Mouse (Mus musculus) neural tube, embryonic 12.5 days (tissue): Measurements from ENCODE around the gene Adamtsl2. TPM values are rescaled to one million over a fixed set of nuclear protein-coding genes. Genes with fewer than 3 reads are reported as not detected.

Source experiments
- ATAC-seq: fragments of 200-750 bp; cut with Nextera tagmentation; 2 replicates; pipeline ENCODE4 v1.8.0; 2017; ENCODE audit warnings: low read depth, mild to moderate bottlenecking, moderate TSS enrichment, moderate library complexity; ENCODE audit not compliant: low FRiP score
- H3K27ac ChIP-seq: fragments of 300-500 bp; sonication (generic); 2 replicates; pipeline ENCODE4 v1.5.1; 2016
- H3K27me3 ChIP-seq: fragments of 300-500 bp; sonication (generic); replicated peaks from 2 replicates; pipeline ENCODE4 v1.6.1; 2016; ENCODE audit warnings: mild to moderate bottlenecking
- H3K36me3 ChIP-seq: fragments of 300-500 bp; sonication (generic); 2 replicates; pipeline ENCODE4 v1.6.1; 2016; ENCODE audit warnings: mild to moderate bottlenecking
- H3K4me1 ChIP-seq: fragments of 300-500 bp; sonication (generic); 2 replicates; pipeline ENCODE4 v1.6.1; 2016
- H3K4me2 ChIP-seq: fragments of 300-500 bp; sonication (generic); replicated peaks from 2 replicates; pipeline ENCODE4 v1.6.1; 2016; ENCODE audit warnings: mild to moderate bottlenecking
- H3K4me3 ChIP-seq: fragments of 300-500 bp; sonication (generic); 2 replicates; pipeline ENCODE4 v1.5.1; 2016
- H3K9ac ChIP-seq: fragments of 300-500 bp; sonication (generic); 2 replicates; pipeline ENCODE4 v1.6.1; 2016; ENCODE audit warnings: mild to moderate bottlenecking
- H3K9me3 ChIP-seq: fragments of 300-500 bp; sonication (generic); 2 replicates; pipeline ENCODE4 v1.6.1; 2016; ENCODE audit warnings: mild to moderate bottlenecking
- WGBS: fragments of 180-500 bp; shearing (Covaris S2); methylation state at CpG from one replicate; pipeline ENCODE4 v1.1.7; 2016; 5-methylcytosine and 5-hydroxymethylcytosine counted together
- polyA plus RNA-seq: library from polyadenylated mRNA; unstranded; fragments of >200 nt; fragmentation: Nextera tagmentation; extraction: Ambion mirVana; gene quantifications from 2 replicates; pipeline ENCODE4 v1.2.1, GENCODE M21; 2016

Adamtsl2 gene
- 6.4 and 9.3 TPM in 2 replicates for polyA plus RNA-seq

DNA sequence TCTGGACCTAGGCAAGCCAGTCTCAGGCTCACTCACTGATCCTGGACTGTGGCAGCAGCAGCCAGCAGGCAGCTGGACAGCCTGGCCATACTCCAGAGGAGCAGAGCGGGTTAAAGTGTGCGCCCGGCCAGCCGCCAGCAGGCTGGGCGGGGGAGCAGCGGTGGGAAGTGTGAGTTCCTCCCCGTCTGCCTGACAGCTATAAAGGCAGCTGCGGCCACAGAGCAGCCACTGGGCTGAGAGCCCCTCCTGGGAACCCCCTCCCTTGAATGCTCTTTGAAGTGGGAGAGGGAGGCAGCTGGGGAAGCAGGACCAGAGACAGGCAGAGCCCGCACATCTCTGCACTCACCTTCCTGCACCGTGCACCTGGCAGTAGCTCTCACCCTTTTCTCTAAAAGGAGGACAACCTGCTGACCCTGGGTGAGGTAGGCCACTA is at the start of gene Adamtsl2:
TSS of gene Adamtsl2 (plus strand) at position 228 of the 433 bp plus-strand sequence.
- WGBS, result 2% methylated on average over 10 of the region's 10 CpGs
- ATAC-seq, result peak; percentile 65
- 0 out of 2 replicates have a peak within 1 kb of the TSS, but pooled peaks have one; percentile 20 for H3K27ac ChIP-seq

GRCm38 (mm10) chr2:27032361-27032760 is 46.8 kb upstream of the Adamtsl2 start:
- 83% methylated on average over 2 of the region's 2 CpGs for WGBS
- no peaks in the 10 kb centered on the region for H3K9me3 ChIP-seq
- H3K9ac ChIP-seq, result no peak overlapping the region

More for the DNA sequence above, at the start of gene Adamtsl2:
- Histone ChIP-seq H3K4me1 (peaks cover 23% of the 10 kb centered on the region), H3K9me3 (no peaks in the 10 kb centered on the region), H3K4me3 (peak within 1 kb of the TSS; percentile 7; the same call in 1 of the 2 replicates), H3K27me3 (0 out of 2 replicates have a peak, but pooled peaks cover 2% of the 10 kb centered on the region), H3K9ac (no peak within 1 kb of the TSS), H3K36me3 (no peaks in the 10 kb centered on the region), H3K4me2 (peak within 1 kb of the TSS; percentile 44)

GRCm38 (mm10) chr2:27036003-27036402 is 43.2 kb upstream of the Adamtsl2 start:
- Histone ChIP-seq H3K4me2 (no peak overlapping the region), H3K27me3 (no peaks in the 10 kb centered on the region), H3K9me3 (no peaks in the 10 kb centered on the region), H3K4me1 (no peaks in the 10 kb centered on the region), H3K9ac (no peak overlapping the region), H3K36me3 (no peaks in the 10 kb centered on the region), H3K4me3 (no peak overlapping the region), H3K27ac (no peak overlapping the region)
- ATAC-seq, result no peak
- 78% methylated on average over 3 of the region's 3 CpGs for WGBS

More at GRCm38 (mm10) chr2:27032361-27032760, 46.8 kb upstream of the Adamtsl2 start:
- no peak for ATAC-seq
- peaks cover 9% of the 10 kb centered on the region; the same call in 1 of the 2 replicates for H3K4me1 ChIP-seq
- H3K27ac ChIP-seq, result no peak overlapping the region
- no peaks in the 10 kb centered on the region for H3K36me3 ChIP-seq
- no peak overlapping the region for H3K4me2 ChIP-seq
- no peaks in the 10 kb centered on the region for H3K27me3 ChIP-seq
- no peak overlapping the region for H3K4me3 ChIP-seq

- no peak overlapping the region for H3K4me2 ChIP-seq
- H3K9me3 ChIP-seq, result no peaks in the 10 kb centered on the region
- H3K36me3 ChIP-seq, result no peaks in the 10 kb centered on the region
- WGBS, result 69% methylated on average over 4 of the region's 4 CpGs
- H3K4me1 ChIP-seq, result no peaks in the 10 kb centered on the region
- H3K9ac ChIP-seq, result no peak overlapping the region
- ATAC-seq, result no peak
- H3K4me3 ChIP-seq, result no peak overlapping the region
- no peak overlapping the region for H3K27ac ChIP-seq
- no peaks in the 10 kb centered on the region for H3K27me3 ChIP-seq
These were observed 42.2 kb upstream of the Adamtsl2 start for GRCm38 (mm10) chr2:27037008-27037407.

DNA sequence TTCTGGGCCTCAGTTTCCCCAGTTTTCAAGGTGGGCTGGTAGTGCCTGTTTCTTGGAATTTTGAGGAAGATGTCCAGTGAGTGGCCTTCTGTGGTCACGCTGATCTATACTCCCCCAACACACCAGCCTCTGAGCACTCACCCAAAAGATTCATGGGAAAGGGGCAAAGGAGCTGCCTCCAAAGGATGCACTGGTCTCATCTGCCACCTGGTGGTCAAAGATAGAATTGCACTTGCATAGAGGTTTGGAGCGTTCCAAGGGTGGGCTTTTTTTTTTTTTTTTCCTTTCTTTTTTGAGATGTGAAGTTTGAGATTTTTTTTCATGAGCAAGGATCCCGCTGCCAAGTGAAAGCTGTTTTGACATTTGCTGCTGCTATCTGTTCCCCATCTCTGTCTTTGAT is 40.6 kb upstream of the Adamtsl2 start:
- Histone ChIP-seq H3K27ac (no peak overlapping the region), H3K4me2 (no peak overlapping the region), H3K4me3 (no peak overlapping the region), H3K27me3 (no peaks in the 10 kb centered on the region), H3K9me3 (no peaks in the 10 kb centered on the region), H3K4me1 (no peaks in the 10 kb centered on the region), H3K9ac (no peak overlapping the region), H3K36me3 (no peaks in the 10 kb centered on the region)
- WGBS, result 3% methylated on average over 3 of the region's 3 CpGs
- ATAC-seq, result 0 out of 2 replicates have a peak, but pooled peaks have one; percentile 21

- H3K36me3 ChIP-seq, result no peaks in the 10 kb centered on the region
- 13% methylated on average over 1 of the region's 1 CpGs for WGBS
- ATAC-seq, result no peak
- no peaks in the 10 kb centered on the region for H3K4me1 ChIP-seq
- H3K4me2 ChIP-seq, result no peak overlapping the region
- H3K9ac ChIP-seq, result no peak overlapping the region
- H3K27me3 ChIP-seq, result no peaks in the 10 kb centered on the region; the same call in 1 of the 2 replicates
- H3K27ac ChIP-seq, result no peak overlapping the region
- H3K9me3 ChIP-seq, result no peaks in the 10 kb centered on the region
- H3K4me3 ChIP-seq, result no peak overlapping the region
These were observed 39.9 kb upstream of the Adamtsl2 start for GRCm38 (mm10) chr2:27039286-27039685.

- H3K4me1 ChIP-seq, result no peaks in the 10 kb centered on the region
- H3K9me3 ChIP-seq, result no peaks in the 10 kb centered on the region
- no peak overlapping the region for H3K4me3 ChIP-seq
- H3K36me3 ChIP-seq, result no peaks in the 10 kb centered on the region
- no peak for ATAC-seq
- 74% methylated on average over 8 of the region's 8 CpGs for WGBS
- no peak overlapping the region for H3K4me2 ChIP-seq
- no peak overlapping the region for H3K9ac ChIP-seq
- no peak overlapping the region for H3K27ac ChIP-seq
- H3K27me3 ChIP-seq, result peaks cover 4% of the 10 kb centered on the region; the same call in 1 of the 2 replicates
These were observed 36.9 kb upstream of the Adamtsl2 start for GRCm38 (mm10) chr2:27042131-27042844.

DNA sequence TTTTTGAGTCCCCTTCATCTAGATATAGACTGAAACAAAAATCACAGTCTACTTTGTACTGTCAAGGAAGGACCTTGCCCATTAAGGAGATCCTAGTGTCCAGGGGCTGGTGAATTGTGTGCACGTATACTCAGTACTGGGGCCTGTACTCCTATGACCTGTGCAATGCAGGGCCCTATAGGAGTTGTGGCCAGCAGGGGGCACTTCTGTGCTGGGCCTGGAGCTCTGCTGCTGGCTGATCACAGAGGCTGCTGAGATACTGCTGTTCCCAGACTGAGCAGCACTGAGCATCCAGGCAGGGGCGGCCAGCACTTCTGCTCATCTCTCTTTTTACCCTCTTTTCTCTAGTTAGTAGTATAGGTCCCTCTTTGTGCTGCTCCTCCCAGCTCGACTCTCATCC is 35.7 kb upstream of the Adamtsl2 start:
- Histone ChIP-seq H3K9me3 (no peaks in the 10 kb centered on the region), H3K4me3 (no peak overlapping the region), H3K27ac (no peak overlapping the region), H3K27me3 (peaks cover 4% of the 10 kb centered on the region; the same call in 1 of the 2 replicates), H3K4me2 (no peak overlapping the region), H3K4me1 (no peaks in the 10 kb centered on the region), H3K9ac (no peak overlapping the region), H3K36me3 (no peaks in the 10 kb centered on the region)
- 27% methylated on average over 3 of the region's 3 CpGs for WGBS
- ATAC-seq, result peak; percentile 81; the same call in 1 of the 2 replicates

DNA sequence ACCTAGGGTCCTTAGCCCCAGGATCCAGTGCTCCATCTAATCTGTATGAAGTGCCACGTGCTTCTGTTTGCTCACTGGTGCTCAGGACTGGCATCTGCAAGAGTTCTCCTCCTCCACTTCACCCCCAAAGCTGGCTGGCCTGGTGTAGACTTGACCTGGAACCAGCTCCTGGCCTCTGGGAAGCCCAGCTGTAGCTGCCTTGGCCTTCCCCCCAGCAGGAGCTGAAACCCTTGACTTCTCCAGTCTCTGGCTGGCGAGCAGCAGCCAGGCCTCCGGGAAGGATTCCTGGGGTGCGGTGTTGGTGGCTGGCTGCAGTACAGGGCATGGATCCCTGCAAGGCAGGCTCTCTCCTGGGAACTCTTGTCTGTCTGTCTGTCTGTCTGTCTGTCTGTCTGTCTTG is 35.0 kb upstream of the Adamtsl2 start:
- Histone ChIP-seq H3K4me2 (no peak overlapping the region), H3K4me3 (no peak overlapping the region), H3K4me1 (no peaks in the 10 kb centered on the region), H3K27ac (no peak overlapping the region), H3K27me3 (peaks cover 4% of the 10 kb centered on the region; the same call in 1 of the 2 replicates), H3K9ac (no peak overlapping the region), H3K36me3 (no peaks in the 10 kb centered on the region), H3K9me3 (no peaks in the 10 kb centered on the region)
- 74% methylated on average over 4 of the region's 4 CpGs for whole genome bisulfite sequencing
- ATAC-seq, result no peak

DNA sequence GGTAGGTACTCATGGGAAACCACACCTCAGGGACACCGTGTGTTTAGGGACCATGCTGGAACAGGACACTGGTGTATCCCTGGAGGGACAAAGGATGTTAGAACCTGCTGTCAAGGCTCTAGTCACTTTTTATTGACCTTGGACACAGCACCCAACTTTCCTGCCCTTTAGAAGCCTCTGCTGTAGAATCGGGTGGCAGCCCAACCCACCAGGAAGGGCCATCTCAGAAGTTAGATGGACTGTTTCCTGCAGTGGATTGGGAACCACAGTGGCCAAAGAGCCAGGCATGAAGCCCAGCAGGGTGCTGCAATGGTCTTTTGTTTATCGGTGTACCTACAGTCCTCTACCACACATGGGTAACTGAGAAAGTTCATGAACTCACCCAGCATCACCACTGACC is 34.5 kb upstream of the Adamtsl2 start:
- H3K4me3 ChIP-seq, result no peak overlapping the region
- WGBS, result 76% methylated on average over 3 of the region's 3 CpGs
- ATAC-seq, result no peak
- H3K4me2 ChIP-seq, result no peak overlapping the region
- no peaks in the 10 kb centered on the region for H3K36me3 ChIP-seq
- H3K4me1 ChIP-seq, result no peaks in the 10 kb centered on the region
- peaks cover 4% of the 10 kb centered on the region; the same call in 1 of the 2 replicates for H3K27me3 ChIP-seq
- H3K9me3 ChIP-seq, result no peaks in the 10 kb centered on the region
- no peak overlapping the region for H3K27ac ChIP-seq
- H3K9ac ChIP-seq, result no peak overlapping the region

- 72% methylated on average over 8 of the region's 8 CpGs for WGBS
These were observed 33.0 kb upstream of the Adamtsl2 start for GRCm38 (mm10) chr2:27045979-27046770.

GRCm38 (mm10) chr2:27049408-27049807 is 29.8 kb upstream of the Adamtsl2 start:
- Histone ChIP-seq H3K27me3 (0 out of 2 replicates have a peak, but pooled peaks cover 4% of the 10 kb centered on the region), H3K4me1 (no peaks in the 10 kb centered on the region), H3K36me3 (no peaks in the 10 kb centered on the region), H3K4me2 (no peak overlapping the region), H3K9ac (no peak overlapping the region), H3K4me3 (no peak overlapping the region), H3K27ac (no peak overlapping the region), H3K9me3 (no peaks in the 10 kb centered on the region)
- no peak for ATAC-seq
- WGBS, result 51% methylated on average over 6 of the region's 6 CpGs

More at GRCm38 (mm10) chr2:27045979-27046770, 33.0 kb upstream of the Adamtsl2 start:
- ATAC-seq, result no peak
- peaks cover 4% of the 10 kb centered on the region; the same call in 1 of the 2 replicates for H3K27me3 ChIP-seq
- no peak overlapping the region for H3K4me3 ChIP-seq
- no peak overlapping the region for H3K27ac ChIP-seq
- no peaks in the 10 kb centered on the region for H3K36me3 ChIP-seq
- no peak overlapping the region for H3K4me2 ChIP-seq
- no peak overlapping the region for H3K9ac ChIP-seq
- no peaks in the 10 kb centered on the region for H3K4me1 ChIP-seq
- no peaks in the 10 kb centered on the region for H3K9me3 ChIP-seq
